Mouse (Mus musculus): ENCODE measurements around the gene Rpl10. TPM values are rescaled to one million over a fixed set of nuclear protein-coding genes. Genes with fewer than 3 reads are reported as not detected.
A peak's percentile ranks its signal among the peaks of the same experiment; 100 is the strongest.

Rpl10 gene
- polyA plus RNA-seq, 1 experiment, result 3,196 TPM

DNA sequence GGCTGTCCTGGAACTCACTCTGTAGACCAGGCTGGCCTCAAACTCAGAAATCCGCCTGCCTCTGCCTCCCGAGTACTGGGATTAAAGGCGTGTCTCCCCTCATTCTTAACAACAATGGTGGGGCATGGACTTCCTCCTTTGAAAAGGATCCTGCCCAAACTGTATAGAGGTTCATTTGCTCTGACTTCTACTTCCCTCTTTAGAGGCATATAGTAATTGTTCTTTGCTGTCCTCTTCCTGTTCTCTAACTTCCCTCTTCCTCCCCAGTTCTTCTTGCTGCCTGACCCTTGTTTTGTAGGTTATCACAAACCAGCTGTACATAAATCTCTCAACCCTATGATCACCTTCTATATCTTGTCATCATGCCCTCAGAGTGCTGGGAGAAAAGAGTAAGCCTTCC is 29.1 kb downstream of the Rpl10 start:
- no peak for TF ChIP-seq MYOD1 (IDR thresholded peaks at IDR 0.05; ENCODE audit: control insufficient read depth, insufficient read length, low read depth)
- TF ChIP-seq MYOG (IDR thresholded peaks at IDR 0.05; ENCODE audit: control insufficient read depth, extremely low read depth, insufficient read length), result no peak
- TF ChIP-seq USF1 (IDR thresholded peaks at IDR 0.05; ENCODE audit: low read depth), result no peak
- no peak for TF ChIP-seq CTCF (IDR thresholded peaks at IDR 0.05; ENCODE audit: control insufficient read depth, insufficient read depth, insufficient read length)
- no peak for TF ChIP-seq FOSL1 (IDR thresholded peaks at IDR 0.05; ENCODE audit: insufficient read depth, low read length, poor library complexity, severe bottlenecking)
- no peak for TF ChIP-seq CEBPB (IDR thresholded peaks at IDR 0.05; ENCODE audit: low read depth)
- TF ChIP-seq MAX (IDR thresholded peaks at IDR 0.05), result no peak
- Histone ChIP-seq H3K27me3 (ENCODE audit: control insufficient read depth, insufficient read depth, insufficient read length) (no peaks in the 10 kb centered on the region), H3K36me3 (ENCODE audit: control insufficient read depth, insufficient read depth) (peaks cover 25% of the 10 kb centered on the region), H3ac (ENCODE audit: control insufficient read depth, insufficient read length, low read depth) (no peak overlapping the region), H3K79me3 (ENCODE audit: low read depth) (peaks cover 7% of the 10 kb centered on the region), H3K79me2 (ENCODE audit: control insufficient read depth, insufficient read depth) (peaks cover 20% of the 10 kb centered on the region), H3K4me3 (ENCODE audit: insufficient read depth, poor library complexity, severe bottlenecking) (no peak overlapping the region)

DNA sequence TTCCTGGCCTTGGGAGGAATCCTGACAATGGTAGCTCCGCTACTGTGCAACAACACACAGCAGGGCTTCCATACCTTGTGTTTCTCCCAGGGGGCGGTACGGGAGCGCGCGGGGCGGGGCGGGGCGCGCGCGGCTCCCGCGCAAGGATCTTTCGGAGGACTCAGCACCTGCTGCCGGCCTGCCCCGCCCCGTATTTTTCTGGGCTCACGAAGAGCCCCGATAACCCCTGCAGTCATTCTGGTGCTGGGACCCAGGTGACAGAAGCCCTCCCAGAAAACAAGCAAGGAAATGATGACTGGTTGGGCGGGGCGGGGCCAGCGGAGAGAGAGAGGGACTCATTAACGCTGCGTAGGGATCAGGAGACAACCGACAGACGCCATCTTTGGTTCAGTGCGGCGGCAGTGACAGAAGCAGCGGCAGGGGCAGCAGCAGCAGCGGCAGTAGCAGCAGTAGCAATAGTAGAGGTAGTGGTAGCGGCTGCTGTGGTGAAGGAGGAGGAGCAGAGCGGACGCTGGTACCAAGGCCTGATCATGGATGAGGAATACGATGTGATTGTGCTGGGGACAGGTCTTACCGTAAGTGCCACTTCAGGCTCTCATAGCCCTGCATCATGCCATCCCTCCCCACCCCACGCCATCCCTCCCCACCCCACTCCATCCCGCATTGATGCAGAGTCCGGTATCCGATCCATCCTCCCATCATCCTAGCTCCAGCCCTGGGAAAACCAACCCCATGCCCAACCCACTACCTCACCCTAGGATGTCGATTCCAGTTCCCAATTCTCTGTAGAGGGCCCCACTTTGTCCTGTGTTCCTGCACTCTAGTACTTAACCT is 34.5 kb downstream of the Rpl10 start, which contains the start of gene Gdi1:
TSS of gene Gdi1 (plus strand) at position 132 of the 834 bp plus-strand sequence.
- Histone ChIP-seq H3K4me3 (ENCODE audit: insufficient read depth, poor library complexity, severe bottlenecking) (peak within 1 kb of the TSS; percentile 49), H3K79me2 (ENCODE audit: control insufficient read depth, insufficient read depth) (peaks cover 28% of the 10 kb centered on the region), H3K79me3 (ENCODE audit: low read depth) (peaks cover 16% of the 10 kb centered on the region), H3K27me3 (ENCODE audit: control insufficient read depth, insufficient read depth, insufficient read length) (no peaks in the 10 kb centered on the region), H3K36me3 (ENCODE audit: control insufficient read depth, insufficient read depth) (peaks cover 46% of the 10 kb centered on the region), H3ac (ENCODE audit: control insufficient read depth, insufficient read length, low read depth) (peak within 1 kb of the TSS; percentile 77)
- no peak for TF ChIP-seq FOSL1 (IDR thresholded peaks at IDR 0.05; ENCODE audit: insufficient read depth, low read length, poor library complexity, severe bottlenecking)
- no peak for TF ChIP-seq MAX (IDR thresholded peaks at IDR 0.05)
- TF ChIP-seq MYOD1 (IDR thresholded peaks at IDR 0.05; ENCODE audit: control insufficient read depth, insufficient read length, low read depth), result no peak
- TF ChIP-seq MYOG (IDR thresholded peaks at IDR 0.05; ENCODE audit: control insufficient read depth, extremely low read depth, insufficient read length), result no peak
- no peak for TF ChIP-seq USF1 (IDR thresholded peaks at IDR 0.05; ENCODE audit: low read depth)
- no peak for TF ChIP-seq CTCF (IDR thresholded peaks at IDR 0.05; ENCODE audit: control insufficient read depth, insufficient read depth, insufficient read length)
- TF ChIP-seq CEBPB (IDR thresholded peaks at IDR 0.05; ENCODE audit: low read depth), result no peak

DNA sequence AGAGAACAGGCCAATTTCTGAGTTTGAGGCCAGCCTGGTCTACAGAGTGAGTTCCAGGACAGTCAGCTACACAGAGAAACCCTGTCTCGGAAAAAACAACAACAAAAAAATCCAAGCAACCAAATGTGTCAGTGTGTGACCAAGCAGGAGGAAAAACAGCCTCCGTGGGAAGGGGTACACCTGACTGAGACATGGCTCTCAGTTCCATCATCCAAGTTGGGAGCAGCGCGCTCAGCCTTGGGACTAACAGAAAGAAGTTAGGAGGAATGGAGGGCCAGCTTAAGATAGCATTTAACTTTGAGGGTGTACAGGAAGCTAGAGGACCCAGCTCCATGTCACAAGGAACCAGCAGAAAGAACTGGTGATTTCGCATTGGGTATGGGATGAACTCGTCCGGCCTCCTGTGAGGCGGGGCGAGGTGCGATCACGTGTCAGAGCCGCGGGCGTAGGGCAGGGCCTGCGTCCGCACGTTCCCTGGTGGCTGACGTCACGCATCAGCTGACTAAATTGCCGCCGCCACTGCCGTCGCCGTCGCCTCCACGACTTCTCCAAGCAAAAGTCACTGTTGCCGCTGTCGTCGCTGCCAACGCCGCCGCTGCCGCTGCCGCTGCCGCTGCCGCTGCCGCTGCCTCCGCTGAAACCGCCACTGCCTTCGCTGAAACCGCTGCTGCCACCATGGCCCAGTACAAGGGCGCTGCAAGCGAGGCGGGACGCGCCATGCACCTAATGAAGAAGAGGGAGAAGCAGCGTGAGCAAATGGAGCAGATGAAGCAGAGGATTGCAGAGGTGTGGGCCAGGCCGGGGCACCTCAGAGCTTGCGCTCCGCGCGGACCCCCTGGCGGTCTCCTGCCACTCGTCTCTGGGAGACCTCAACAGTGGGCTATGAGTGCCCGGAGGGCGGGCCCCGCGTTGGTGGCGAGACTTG is 42.2 kb downstream of the Rpl10 start, which contains the start of gene Fam50a:
TSS of gene Fam50a (plus strand) at position 494 of the 925 bp plus-strand sequence.
- peaks cover 1% of the 10 kb centered on the region for H3K79me3 ChIP-seq (ENCODE audit: low read depth)
- peak within 1 kb of the TSS; percentile 40 for H3K4me3 ChIP-seq (ENCODE audit: insufficient read depth, poor library complexity, severe bottlenecking)
- TF ChIP-seq USF1 (IDR thresholded peaks at IDR 0.05; ENCODE audit: low read depth) (peak; percentile 83), MAX (IDR thresholded peaks at IDR 0.05) (no peak)
- H3K27me3 ChIP-seq (ENCODE audit: control insufficient read depth, insufficient read depth, insufficient read length), result no peaks in the 10 kb centered on the region
- peaks cover 34% of the 10 kb centered on the region for H3K36me3 ChIP-seq (ENCODE audit: control insufficient read depth, insufficient read depth)
- peak within 1 kb of the TSS; percentile 94 for H3ac ChIP-seq (ENCODE audit: control insufficient read depth, insufficient read length, low read depth)
- H3K79me2 ChIP-seq (ENCODE audit: control insufficient read depth, insufficient read depth), result peaks cover under 1% of the 10 kb centered on the region

Small RNA genes within 50 kb of the gene (microRNA-seq; reads per million reads assigned to microRNA genes)
- gene Mir7091 (ENCODE audit: borderline microRNAs expressed), result 1.1 reads per million, percentile 24 among the genes with 10 or more reads in this experiment
- gene Mir7092 (ENCODE audit: borderline microRNAs expressed), result not detected

Other genes with a start within 250 kb of the Rpl10 start
- gene Irak1, start 246.9 kb upstream of the Rpl10 start, polyA plus RNA-seq (2012; fragmentation: generic; extraction: Trizol), result 33.9 TPM
- 0.07 TPM for gene Opn1mw, start 143.3 kb upstream of the Rpl10 start, polyA plus RNA-seq (2012; fragmentation: generic; extraction: Trizol)
- 7.0 TPM for gene Mecp2, start 135.4 kb upstream of the Rpl10 start, polyA plus RNA-seq (2012; fragmentation: generic; extraction: Trizol)
- gene Tex28, start 103.0 kb upstream of the Rpl10 start, polyA plus RNA-seq (2012; fragmentation: generic; extraction: Trizol), result not detected
- gene Tktl1, start 93.6 kb upstream of the Rpl10 start, polyA plus RNA-seq (2012; fragmentation: generic; extraction: Trizol), result 0.01 TPM
- 1,024 TPM for gene Flna, start 21.0 kb upstream of the Rpl10 start, polyA plus RNA-seq (2012; fragmentation: generic; extraction: Trizol)
- gene Emd, start 16.1 kb upstream of the Rpl10 start, polyA plus RNA-seq (2012; fragmentation: generic; extraction: Trizol), result 172 TPM
- 18.1 TPM for gene Taz, start 11.1 kb downstream of the Rpl10 start, polyA plus RNA-seq (2012; fragmentation: generic; extraction: Trizol)
- gene Dnase1l1, start 11.5 kb downstream of the Rpl10 start, polyA plus RNA-seq (2012; fragmentation: generic; extraction: Trizol), result 13.9 TPM
- gene Atp6ap1, start 26.3 kb downstream of the Rpl10 start, polyA plus RNA-seq (2012; fragmentation: generic; extraction: Trizol), result 120 TPM
- gene Gdi1, start 34.2 kb downstream of the Rpl10 start, polyA plus RNA-seq (2012; fragmentation: generic; extraction: Trizol), result 95.2 TPM
- 45.4 TPM for gene Fam50a, start 42.2 kb downstream of the Rpl10 start, polyA plus RNA-seq (2012; fragmentation: generic; extraction: Trizol)
- gene Plxna3, start 58.3 kb downstream of the Rpl10 start, polyA plus RNA-seq (2012; fragmentation: generic; extraction: Trizol), result 7.9 TPM
- 68.7 TPM for gene Lage3, start 82.8 kb downstream of the Rpl10 start, polyA plus RNA-seq (2012; fragmentation: generic; extraction: Trizol)
- gene Ubl4a, start 102.4 kb downstream of the Rpl10 start, polyA plus RNA-seq (2012; fragmentation: generic; extraction: Trizol), result 60.7 TPM
- gene Slc10a3, start 102.5 kb downstream of the Rpl10 start, polyA plus RNA-seq (2012; fragmentation: generic; extraction: Trizol), result 18.5 TPM
- 11.5 TPM for gene Fam3a, start 122.5 kb downstream of the Rpl10 start, polyA plus RNA-seq (2012; fragmentation: generic; extraction: Trizol)
- gene Ikbkg, start 122.5 kb downstream of the Rpl10 start, polyA plus RNA-seq (2012; fragmentation: generic; extraction: Trizol), result 37.1 TPM
- gene G6pdx, start 158.4 kb downstream of the Rpl10 start, polyA plus RNA-seq (2012; fragmentation: generic; extraction: Trizol), result 148 TPM
- not detected for gene Gm6880, start 210.6 kb downstream of the Rpl10 start, polyA plus RNA-seq (2012; fragmentation: generic; extraction: Trizol)